28 mouse cellular contexts compared by ENCODE assay signal in the genomic region with DNA sequence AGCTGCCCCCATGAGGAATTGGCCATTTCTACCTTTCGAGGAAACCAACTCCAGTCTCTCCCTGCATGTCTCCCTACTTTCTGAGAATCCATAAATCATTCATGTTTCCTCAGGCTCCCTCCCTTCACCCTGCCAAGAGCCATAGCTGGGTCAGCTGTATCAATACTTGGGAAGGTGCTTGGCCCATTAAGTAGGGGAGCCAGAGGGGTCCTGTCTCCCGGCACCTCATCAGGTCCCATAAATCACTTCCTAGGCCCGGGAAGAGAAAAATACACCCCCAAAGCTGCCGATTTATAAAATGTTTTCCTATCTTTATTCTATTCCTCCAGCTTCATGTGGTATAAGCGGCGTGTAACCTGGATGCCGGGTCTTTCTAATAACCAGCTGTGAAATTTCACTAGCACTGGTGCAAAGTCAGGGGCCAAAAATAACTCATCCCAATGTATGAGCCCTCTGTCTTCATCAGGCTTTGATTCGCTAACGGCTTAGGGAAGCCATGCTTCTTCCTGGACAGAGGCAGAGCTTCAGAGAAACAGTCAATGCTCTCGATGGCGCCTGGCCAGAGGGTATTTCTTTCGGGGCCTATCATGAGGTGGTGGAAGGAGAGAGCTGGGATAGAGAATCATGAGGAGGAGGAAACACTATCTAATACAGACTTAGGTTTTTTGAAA.
DNase-seq lines count a peak whose midpoint lies in the region; ATAC-seq and TF ChIP-seq lines count a peak whose summit lies in the region.
"Had no signal": no experiment of that assay in that cellular context is flagged by ENCODE, and none has a peak within 500 bp of the region (broad histone marks: within the 10 kb centered on the region; RNA-seq: fewer than 3 reads in every experiment).

No protein-coding gene starts in this region.

- no peaks in the 10 kb centered on the region for H3K4me1 ChIP-seq in kidney, embryonic 14.5 days (ENCODE audit: control insufficient read depth, insufficient read depth, low read length)
- peaks cover 17% of the 10 kb centered on the region for H3K4me1 ChIP-seq in lung, embryonic 15.5 days
- no peaks in the 10 kb centered on the region for H3K4me1 ChIP-seq in lung, adult 2 months (ENCODE audit: control insufficient read depth, insufficient read depth, low read length)
- H3K4me1 ChIP-seq: heart, embryonic 12.5 days; heart, embryonic 15.5 days had no signal

- DNase-seq in kidney, postnatal 4 days, result peak; percentile 8 to 24
- no peak for DNase-seq in lung, adult 2 months
- DNase-seq in lung, postnatal 10 days, result peak; percentile 63
- peak; percentile 47 to 78 for DNase-seq in lung, postnatal 4 days
- DNase-seq in right cerebral cortex, postnatal 4 days, result no peak
- DNase-seq: adrenal gland, postnatal 14 days; B cell, adult 2 months; cerebellum, adult 11 months; cerebellum, adult 2 months; cerebellum, adult 9-11 months; cerebellum, postnatal 25 days; forebrain, postnatal 0 days; gastrocnemius, postnatal 25 days; heart, adult 18-20 months; heart, postnatal 10 days; heart, postnatal 36 days had no signal

- no peak for ATAC-seq in kidney, embryonic 14.5 days (ENCODE audit: low FRiP score, low TSS enrichment)
- peak; percentile 83 for ATAC-seq in lung, embryonic 15.5 days (ENCODE audit: borderline replicate concordance, extremely low read depth, low FRiP score, low TSS enrichment)
- ATAC-seq: forebrain, embryonic 14.5 days; forebrain, postnatal 0 days; Patski had no signal

- WGBS in kidney, embryonic 14.5 days, result 42% methylated on average over 12 of the region's 12 CpGs
- 43% methylated on average over 12 of the region's 12 CpGs for WGBS in lung, embryonic 15.5 days
- 58% methylated on average over 12 of the region's 12 CpGs for WGBS in lung, adult 2 months

- H3K4me2 ChIP-seq in kidney, embryonic 14.5 days (replicated peaks; ENCODE audit: low read depth, low read length), result no peak overlapping the region
- 0 out of 2 replicates have a peak overlapping the region, but pooled peaks have one; percentile 6 for H3K4me2 ChIP-seq in lung, embryonic 15.5 days
- H3K4me2 ChIP-seq: embryonic facial prominence, embryonic 12.5 days; embryonic facial prominence, embryonic 15.5 days; heart, embryonic 12.5 days; heart, embryonic 15.5 days; hindbrain, embryonic 13.5 days had no signal

- H3K27ac ChIP-seq in kidney, embryonic 14.5 days (ENCODE audit: low read depth, low read length), result no peak overlapping the region
- peak overlapping the region; percentile 27; the same call in 1 of the 2 replicates for H3K27ac ChIP-seq in lung, embryonic 15.5 days
- H3K27ac ChIP-seq: embryonic facial prominence, embryonic 12.5 days; embryonic facial prominence, embryonic 15.5 days; heart, embryonic 15.5 days; hindbrain, embryonic 10.5 days; hindbrain, embryonic 13.5 days had no signal

- H3K27me3 ChIP-seq in kidney, embryonic 14.5 days (ENCODE audit: control insufficient read depth, insufficient read depth, low read length), result no peaks in the 10 kb centered on the region
- no peaks in the 10 kb centered on the region for H3K27me3 ChIP-seq in lung, embryonic 15.5 days
- H3K27me3 ChIP-seq: CH12.LX; embryonic facial prominence, embryonic 12.5 days; embryonic facial prominence, embryonic 15.5 days; heart, embryonic 12.5 days; heart, embryonic 15.5 days; hindbrain, embryonic 13.5 days; Patski had no signal

- H3K9me3 ChIP-seq in kidney, embryonic 14.5 days (ENCODE audit: control insufficient read depth, low read length), result no peaks in the 10 kb centered on the region
- no peaks in the 10 kb centered on the region for H3K9me3 ChIP-seq in lung, embryonic 15.5 days
- H3K9me3 ChIP-seq: embryonic facial prominence, embryonic 12.5 days; embryonic facial prominence, embryonic 15.5 days; G1E; heart, embryonic 12.5 days; heart, embryonic 15.5 days; hindbrain, embryonic 10.5 days; hindbrain, embryonic 13.5 days had no signal

- TF ChIP-seq CTCF in lung, adult 2 months (IDR thresholded peaks at IDR 0.05; ENCODE audit: insufficient read depth, low read length), result no peak

- H3K4me3 ChIP-seq in kidney, embryonic 14.5 days (ENCODE audit: low read length), result no peak overlapping the region
- no peak overlapping the region for H3K4me3 ChIP-seq in lung, embryonic 15.5 days
- no peak overlapping the region for H3K4me3 ChIP-seq in lung, adult 2 months (replicated peaks; ENCODE audit: extremely low read depth, low read depth, low read length)
- H3K4me3 ChIP-seq: embryonic facial prominence, embryonic 12.5 days; embryonic facial prominence, embryonic 15.5 days; heart, embryonic 12.5 days; heart, embryonic 15.5 days; hindbrain, embryonic 10.5 days; hindbrain, embryonic 13.5 days had no signal

- no peak overlapping the region for H3K9ac ChIP-seq in kidney, embryonic 14.5 days (ENCODE audit: low read depth, low read length)
- no peak overlapping the region for H3K9ac ChIP-seq in lung, embryonic 15.5 days
- H3K9ac ChIP-seq: embryonic facial prominence, embryonic 12.5 days; embryonic facial prominence, embryonic 15.5 days; forebrain, postnatal 0 days; heart, embryonic 12.5 days; heart, embryonic 15.5 days; hindbrain, embryonic 13.5 days had no signal

- no peaks in the 10 kb centered on the region for H3K36me3 ChIP-seq in kidney, embryonic 14.5 days (ENCODE audit: control insufficient read depth, insufficient read depth, low read length)
- no peaks in the 10 kb centered on the region for H3K36me3 ChIP-seq in lung, embryonic 15.5 days
- H3K36me3 ChIP-seq: embryonic facial prominence, embryonic 12.5 days; embryonic facial prominence, embryonic 15.5 days; G1E; heart, embryonic 12.5 days; heart, embryonic 15.5 days; hindbrain, embryonic 10.5 days; hindbrain, embryonic 13.5 days had no signal

- no peak for TF ChIP-seq POLR2A in lung, adult 2 months (IDR thresholded peaks at IDR 0.05; ENCODE audit: borderline replicate concordance, extremely low read depth, low read depth, low read length)

Comparison
In these comparisons a context has a peak if more than half of its experiments do, and no peak if none do; other contexts are left out.
1. DNase-seq: peak in kidney, postnatal 4 days (2 of 2), lung, postnatal 10 days (single experiment) and lung, postnatal 4 days (2 of 2); none in lung, adult 2 months (single experiment) and right cerebral cortex, postnatal 4 days (single experiment).